Mouse (Mus musculus): Measurements from ENCODE around the gene 4932438A13Rik.

The 4932438A13Rik gene

GRCm38 (mm10) chr3:36862721-36863275 is at the start of gene 4932438A13Rik:
TSS of gene 4932438A13Rik (plus strand) at chr3:36863104.
- DNase-seq (ENCODE audit: low read depth, low spot score): peak; percentile 94

GRCm38 (mm10) chr3:36816633-36817032 is 46.3 kb upstream of the 4932438A13Rik start:
- DNase-seq (ENCODE audit: low read depth, low spot score): no peak

GRCm38 (mm10) chr3:36819402-36819801 is 43.5 kb upstream of the 4932438A13Rik start:
- no peak for DNase-seq (ENCODE audit: low read depth, low spot score)

GRCm38 (mm10) chr3:36821037-36821436 is 41.9 kb upstream of the 4932438A13Rik start:
- no peak for DNase-seq (ENCODE audit: low read depth, low spot score)

GRCm38 (mm10) chr3:36825098-36825497 is 37.8 kb upstream of the 4932438A13Rik start:
- no peak for DNase-seq (ENCODE audit: low read depth, low spot score)

- no peak for DNase-seq (ENCODE audit: low read depth, low spot score)
Observed at GRCm38 (mm10) chr3:36825554-36825953, 37.4 kb upstream of the 4932438A13Rik start.

- DNase-seq (ENCODE audit: low read depth, low spot score): no peak
Observed at GRCm38 (mm10) chr3:36827274-36828025, 35.5 kb upstream of the 4932438A13Rik start.

GRCm38 (mm10) chr3:36830218-36830617 is 32.7 kb upstream of the 4932438A13Rik start:
- no peak for DNase-seq (ENCODE audit: low read depth, low spot score)

- DNase-seq (ENCODE audit: low read depth, low spot score): no peak
Observed at GRCm38 (mm10) chr3:36834426-36834825, 28.5 kb upstream of the 4932438A13Rik start.

- DNase-seq (ENCODE audit: low read depth, low spot score): peak; percentile 53
Observed at GRCm38 (mm10) chr3:36834832-36835231, 28.1 kb upstream of the 4932438A13Rik start.

- peak; percentile 44 for DNase-seq (ENCODE audit: low read depth, low spot score)
Observed at GRCm38 (mm10) chr3:36835525-36836203, 27.2 kb upstream of the 4932438A13Rik start.

- no peak for DNase-seq (ENCODE audit: low read depth, low spot score)
Observed at GRCm38 (mm10) chr3:36836833-36837232, 26.1 kb upstream of the 4932438A13Rik start.

GRCm38 (mm10) chr3:36840650-36841555 is 22.0 kb upstream of the 4932438A13Rik start:
- DNase-seq (ENCODE audit: low read depth, low spot score): peak; percentile 77

- peak; percentile 93 for DNase-seq (ENCODE audit: low read depth, low spot score)
Observed at GRCm38 (mm10) chr3:36853733-36854440, 9.0 kb upstream of the 4932438A13Rik start.

- peak; percentile 83 for DNase-seq (ENCODE audit: low read depth, low spot score)
Observed at GRCm38 (mm10) chr3:36861411-36862410, 1.2 kb upstream of the 4932438A13Rik start.

GRCm38 (mm10) chr3:36863427-36863826 is 523 bp downstream of the 4932438A13Rik start:
- DNase-seq (ENCODE audit: low read depth, low spot score): peak; percentile 60

- DNase-seq (ENCODE audit: low read depth, low spot score): peak; percentile 48
Observed at GRCm38 (mm10) chr3:36863881-36864280, 977 bp downstream of the 4932438A13Rik start.

- no peak for DNase-seq (ENCODE audit: low read depth, low spot score)
Observed at GRCm38 (mm10) chr3:36864466-36864865, 1.6 kb downstream of the 4932438A13Rik start.

GRCm38 (mm10) chr3:36905372-36905771 is 42.5 kb downstream of the 4932438A13Rik start:
- no peak for DNase-seq (ENCODE audit: low read depth, low spot score)

- no peak for DNase-seq (ENCODE audit: low read depth, low spot score)
Observed at GRCm38 (mm10) chr3:36917832-36918231, 54.9 kb downstream of the 4932438A13Rik start.
